Mouse (Mus musculus): ENCODE results near the gene Phgr1.

The Phgr1 gene

GRCm38 (mm10) chr2:118813981-118814836, 41.6 kb downstream of the Phgr1 start, which contains the start of gene Knstrn:
Gene Knstrn (plus strand): TSS chr2:118814003.
- peak; percentile 75 to 83 for DNase-seq (ENCODE audit: low read depth in 2 of 2, low spot score in 2 of 2)

GRCm38 (mm10) chr2:118822800-118823199, 50.2 kb downstream of the Phgr1 start:
- DNase-seq (ENCODE audit: low read depth in 2 of 2, low spot score in 2 of 2), result no peak

- DNase-seq (ENCODE audit: low read depth in 2 of 2, low spot score in 2 of 2), result no peak
Measured at GRCm38 (mm10) chr2:118824396-118824795, 51.8 kb downstream of the Phgr1 start.
